Mouse (Mus musculus) heart, adult 8-10 months (tissue): Measurements from ENCODE around the gene Atxn2l. TPM values are rescaled to one million over a fixed set of nuclear protein-coding genes. Genes with fewer than 3 reads are reported as not detected.
A peak's percentile ranks its signal among the peaks of the same experiment; 100 is the strongest.
"Not testable (repeated sequence)": the region's sequence is repeated elsewhere in the genome, so short reads cannot be mapped to it uniquely, and the experiment has no call there.

Source experiments
- DNase-seq: peaks from one replicate; pipeline ENCODE4 v3.0.0; 2022; ENCODE audit warnings: low spot score
- total RNA-seq, 4 experiments: library from RNA; stranded (reverse); gene quantifications; 2 replicates each; pipeline ENCODE4 v1.2.4; 2022

The Atxn2l gene
- total RNA-seq, 4 experiments from 2014 or later: 30.7 to 39.3 (median 35.2) TPM

- DNase-seq: no peak
Measured at GRCm38 (mm10) chr7:126491005-126491404, 12.2 kb downstream of the Atxn2l start.

DNA sequence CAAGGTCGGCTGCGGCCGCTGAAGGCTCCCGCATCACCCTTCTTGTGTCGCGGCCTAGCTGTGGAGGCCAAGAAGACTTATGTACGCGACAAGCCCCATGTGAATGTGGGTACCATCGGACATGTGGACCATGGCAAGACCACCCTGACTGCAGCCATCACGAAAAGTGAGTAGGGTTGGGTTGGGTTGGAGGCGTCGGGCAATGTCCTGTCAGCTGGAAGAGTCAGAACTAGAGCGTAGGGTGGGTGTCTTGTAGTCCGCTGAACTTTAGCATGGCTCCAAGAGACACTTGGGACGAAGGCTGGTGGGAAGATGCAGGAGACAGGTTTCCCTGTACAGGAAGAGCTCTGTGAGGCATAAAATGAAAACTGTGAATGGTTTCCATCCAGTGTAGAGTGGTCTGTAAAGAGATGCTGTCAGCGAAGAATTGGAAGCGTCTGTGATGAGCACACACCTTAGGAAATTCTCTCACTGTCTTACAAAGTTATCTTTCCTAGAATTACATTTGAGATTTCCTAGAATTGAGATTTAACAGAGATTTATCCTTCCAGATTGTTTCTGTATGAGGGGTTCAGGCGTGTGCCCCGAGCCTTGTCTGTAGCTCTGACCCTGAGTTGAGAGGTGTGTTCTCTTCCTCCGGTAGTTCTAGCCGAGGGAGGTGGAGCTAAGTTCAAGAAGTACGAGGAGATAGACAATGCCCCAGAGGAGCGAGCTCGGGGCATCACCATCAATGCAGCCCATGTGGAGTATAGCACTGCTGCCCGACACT lies 15.4 kb downstream of the Atxn2l start:
- not testable (repeated sequence) for DNase-seq

DNA sequence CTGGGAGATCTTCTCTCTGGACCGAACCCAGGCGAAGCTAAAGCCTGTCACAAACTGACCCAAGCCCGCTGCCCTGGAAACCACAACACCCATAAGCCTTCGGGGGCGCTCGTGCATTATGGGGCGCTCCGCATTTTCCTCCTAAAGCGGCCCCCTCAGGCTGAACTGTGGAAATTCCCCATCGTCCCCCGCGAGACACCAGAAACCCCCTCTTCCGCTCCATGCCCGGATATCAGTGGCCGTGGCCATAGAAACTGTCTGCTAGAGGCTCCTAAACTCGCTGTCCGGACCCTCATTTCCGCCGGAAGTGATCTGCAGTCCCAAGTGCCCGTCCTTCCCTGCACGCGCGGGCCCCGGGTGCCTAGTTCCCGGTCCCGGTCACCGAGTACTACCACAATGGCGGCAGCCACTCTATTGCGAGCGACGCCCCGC lies 16.2 kb downstream of the Atxn2l start, which contains the start of gene Tufm:
TSS of gene Tufm (plus strand) at position 310 of the 432 bp plus-strand sequence.
- DNase-seq: peak; percentile 98

DNA sequence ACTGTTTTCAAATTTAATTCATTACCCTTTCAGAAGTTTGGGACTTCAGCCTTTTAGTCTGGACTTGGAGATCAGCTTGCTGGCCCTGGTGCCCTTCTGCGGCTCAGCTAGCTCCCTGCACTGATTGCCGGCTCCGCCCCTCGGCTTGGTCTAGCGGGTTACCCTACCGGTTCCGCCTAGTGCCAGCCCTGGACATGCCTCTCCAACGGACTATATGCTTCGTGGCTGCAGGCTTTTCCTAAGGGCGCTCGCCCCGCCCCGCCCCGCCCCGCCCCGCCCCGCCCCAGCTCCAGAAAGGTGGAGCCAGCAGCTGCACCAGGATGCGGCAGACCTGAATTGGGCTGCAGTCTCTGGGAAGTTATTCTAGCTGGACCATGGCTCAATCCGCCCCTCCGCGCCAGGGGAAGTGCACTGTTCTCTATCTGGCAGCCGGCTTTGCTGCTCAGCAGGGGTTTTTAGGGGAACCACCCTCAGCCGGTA lies 20.8 kb downstream of the Atxn2l start:
- peak; percentile 84 for DNase-seq

DNA sequence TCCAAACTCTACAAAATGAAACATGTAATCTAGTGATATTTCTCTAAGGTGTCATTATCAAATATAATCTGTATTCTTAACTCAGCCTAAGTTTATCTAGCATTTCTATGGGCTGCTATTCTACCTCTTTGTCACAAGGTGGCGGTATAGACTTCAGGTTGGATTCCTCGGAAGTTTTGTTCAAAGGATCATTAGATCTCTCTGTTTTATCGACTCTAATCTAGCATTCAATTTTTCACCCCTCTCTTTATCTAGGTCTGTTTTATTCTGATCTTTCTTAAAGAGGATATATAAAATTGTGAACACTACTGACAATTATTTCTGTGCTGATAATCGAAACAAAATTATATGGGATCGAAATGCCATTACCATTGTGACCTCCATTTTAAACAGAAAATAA lies 21.5 kb downstream of the Atxn2l start:
- DNase-seq: no peak

DNA sequence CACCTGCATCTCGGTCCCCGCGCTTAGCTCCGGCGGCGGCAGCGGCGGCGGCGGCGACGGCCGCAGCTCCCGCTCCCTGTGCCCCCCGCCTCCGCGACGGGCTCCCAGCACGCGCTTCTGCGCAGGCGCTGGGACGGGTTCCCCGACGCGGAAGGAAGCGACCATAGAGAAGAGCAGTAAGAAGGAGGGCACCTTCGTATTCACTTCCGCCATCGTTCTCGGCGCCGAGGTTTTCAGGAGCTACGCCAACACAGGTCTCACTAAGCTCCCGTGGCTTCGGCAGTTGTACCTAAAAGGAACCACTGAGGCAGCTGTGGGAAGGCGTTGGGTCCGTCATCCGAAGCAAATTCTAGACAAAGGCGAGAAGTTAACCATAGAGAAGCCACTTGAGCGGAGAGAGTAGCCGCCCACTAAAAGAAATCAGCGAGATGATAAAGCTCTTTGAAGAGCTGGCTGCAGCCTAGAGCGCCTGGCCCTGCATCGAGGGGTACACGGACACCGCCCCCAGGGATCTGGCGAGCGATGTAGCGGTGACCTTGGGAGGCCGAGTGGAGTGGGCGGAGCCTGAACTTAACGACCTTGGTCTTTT lies 28.1 kb downstream of the Atxn2l start, which contains the start of gene Sh2b1:
TSS of gene Sh2b1 (minus strand) at position 432 of the 589 bp plus-strand sequence.
- DNase-seq: peak; percentile 86

- no peak for DNase-seq
Measured at GRCm38 (mm10) chr7:126474486-126474955, 28.7 kb downstream of the Atxn2l start.

DNA sequence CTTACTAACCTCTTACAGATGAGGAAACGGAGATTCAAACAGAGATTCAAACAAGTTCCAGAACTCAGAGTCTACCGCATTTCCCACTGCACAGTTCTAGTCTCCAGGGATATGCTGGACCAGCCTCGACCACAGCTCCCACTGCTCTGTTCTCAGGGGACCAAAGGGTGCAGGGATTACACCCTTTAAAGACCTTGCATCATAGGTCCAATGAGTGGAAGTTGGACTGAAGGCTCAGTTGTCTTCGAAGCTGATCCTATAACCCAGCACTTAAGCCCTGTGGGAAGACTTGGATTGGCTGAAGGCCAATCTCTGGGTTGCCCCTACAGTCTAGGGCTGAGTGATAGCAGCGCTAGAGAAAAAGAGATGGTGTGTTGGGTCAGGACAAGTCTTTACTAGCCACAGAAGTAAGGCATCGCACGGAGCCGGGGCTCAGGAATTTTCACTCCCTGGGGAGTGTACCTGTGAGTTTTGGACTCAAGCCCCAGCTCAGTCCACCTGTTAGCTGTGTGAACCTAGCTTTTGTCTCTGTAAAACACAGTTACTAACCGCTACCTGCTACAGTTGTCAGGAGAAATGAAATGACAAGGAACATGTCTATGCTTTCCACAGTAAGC lies 29.7 kb downstream of the Atxn2l start:
- DNase-seq: no peak

GRCm38 (mm10) chr7:126472713-126473112 lies 30.5 kb downstream of the Atxn2l start:
- no peak for DNase-seq

- no peak for DNase-seq
Measured at GRCm38 (mm10) chr7:126472306-126472705, 30.9 kb downstream of the Atxn2l start.

DNA sequence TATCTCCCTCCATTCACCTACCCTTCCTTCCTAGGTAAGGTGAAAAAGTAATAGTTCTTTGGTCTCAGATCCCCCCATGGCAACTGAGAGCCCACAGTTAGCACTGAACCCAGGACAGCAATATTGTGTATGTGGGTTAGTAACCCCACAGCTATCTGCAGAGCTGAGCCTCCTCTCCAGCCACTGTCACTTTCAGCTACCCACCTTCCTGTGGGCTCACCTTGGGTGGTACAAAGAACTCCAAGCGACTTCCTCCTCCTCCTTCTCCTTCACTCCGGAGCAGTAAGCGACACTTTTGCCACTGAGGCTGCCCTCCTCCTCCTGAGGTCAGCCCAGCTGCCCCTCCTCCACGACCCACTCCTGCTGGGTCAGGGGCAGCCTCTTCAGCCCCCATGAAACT lies 31.4 kb downstream of the Atxn2l start:
- no peak for DNase-seq

DNA sequence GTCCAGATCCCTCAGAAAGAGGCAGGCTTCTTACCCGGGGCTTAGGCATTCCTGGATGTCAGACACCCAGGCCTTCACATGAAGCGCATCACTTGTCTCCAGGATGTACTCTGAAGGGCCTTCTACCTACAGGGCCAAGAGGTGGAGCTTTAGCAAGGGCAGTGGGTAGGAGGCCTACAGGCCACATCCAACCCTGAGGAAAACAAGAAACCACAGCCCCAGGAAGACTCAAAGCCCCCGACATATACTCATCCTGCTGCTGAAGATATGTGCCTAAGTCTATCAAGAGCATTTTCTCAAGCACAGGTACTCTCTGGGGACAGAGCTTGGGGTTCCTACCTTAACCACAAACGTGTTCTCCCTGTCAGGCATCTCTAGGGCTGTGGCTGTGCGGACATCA lies 31.9 kb downstream of the Atxn2l start:
- no peak for DNase-seq

DNA sequence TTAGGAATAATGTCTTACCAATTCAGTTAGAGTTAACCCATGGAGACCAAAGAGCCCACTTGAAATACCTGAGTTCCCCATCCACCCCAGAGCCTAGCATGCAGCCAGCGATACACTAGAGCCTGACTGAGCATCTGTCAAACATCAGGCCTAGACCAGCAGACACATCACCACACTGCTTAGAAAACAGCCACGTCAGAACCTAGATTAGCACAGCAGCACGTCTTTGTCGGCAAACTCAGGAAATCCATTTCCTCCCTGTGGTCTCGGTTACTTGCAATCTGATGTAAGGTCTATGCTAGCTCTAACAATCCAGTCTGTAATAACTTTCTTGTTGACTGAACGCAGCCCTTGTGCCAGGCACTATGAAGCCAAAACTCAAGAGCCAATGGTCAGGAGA lies 33.2 kb downstream of the Atxn2l start:
- DNase-seq: no peak

DNA sequence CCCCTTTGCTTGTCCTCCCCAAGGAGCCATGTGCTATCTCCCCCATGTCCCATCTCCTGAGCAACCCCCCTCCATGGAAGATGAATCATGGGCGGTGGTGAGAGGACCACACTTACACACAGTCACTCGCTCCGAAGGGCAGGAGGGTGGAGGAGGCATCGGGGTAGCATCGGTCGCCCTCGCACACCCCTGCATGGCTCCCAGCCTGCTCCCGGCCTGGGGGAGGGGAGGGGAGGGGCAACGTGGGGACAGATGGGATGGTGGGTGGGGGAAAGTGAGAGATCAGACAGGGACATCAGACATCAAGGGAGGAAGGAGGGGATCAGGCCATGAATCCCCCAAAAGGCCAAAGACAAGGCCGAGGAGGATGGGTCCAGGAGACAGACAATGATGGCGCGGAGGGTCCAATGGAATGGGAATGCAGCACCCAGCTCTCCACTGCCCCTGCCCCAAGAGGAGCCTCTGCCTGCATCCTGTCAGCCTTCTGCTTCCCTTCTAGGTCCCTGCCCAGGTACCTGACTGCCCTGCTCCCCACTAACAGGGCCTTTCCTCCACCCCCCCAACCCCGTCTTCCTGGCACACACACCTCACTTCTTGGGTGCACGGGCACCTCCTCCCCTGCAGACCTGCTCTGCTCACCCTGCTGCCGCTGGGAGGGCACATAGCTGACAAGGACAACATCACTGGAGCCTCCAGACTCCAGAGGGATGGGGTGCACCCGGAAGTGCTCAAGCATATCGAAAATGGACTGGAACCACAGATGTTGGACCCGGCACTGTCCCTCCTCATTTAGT lies 35.2 kb downstream of the Atxn2l start:
- DNase-seq: no peak

DNA sequence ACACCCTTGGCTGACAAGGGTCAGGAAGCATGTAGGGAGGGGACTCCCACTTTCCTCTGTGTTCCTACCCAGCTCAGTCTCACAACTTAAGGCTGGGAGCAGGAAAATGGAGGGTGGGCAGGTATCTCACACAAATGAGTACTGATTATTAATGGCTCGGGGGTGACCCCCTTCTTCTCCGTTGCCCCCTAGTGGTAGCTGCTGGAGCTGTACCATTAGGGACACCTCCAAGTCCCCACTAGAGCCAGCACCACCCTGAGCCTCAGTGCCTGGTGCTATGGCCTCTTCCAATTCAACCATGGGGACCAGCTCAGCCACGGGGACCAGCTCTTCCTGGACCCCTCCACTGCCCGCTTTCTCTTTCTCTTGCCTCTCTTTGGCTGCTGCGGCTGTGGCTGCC lies 36.0 kb downstream of the Atxn2l start:
- DNase-seq: no peak

DNA sequence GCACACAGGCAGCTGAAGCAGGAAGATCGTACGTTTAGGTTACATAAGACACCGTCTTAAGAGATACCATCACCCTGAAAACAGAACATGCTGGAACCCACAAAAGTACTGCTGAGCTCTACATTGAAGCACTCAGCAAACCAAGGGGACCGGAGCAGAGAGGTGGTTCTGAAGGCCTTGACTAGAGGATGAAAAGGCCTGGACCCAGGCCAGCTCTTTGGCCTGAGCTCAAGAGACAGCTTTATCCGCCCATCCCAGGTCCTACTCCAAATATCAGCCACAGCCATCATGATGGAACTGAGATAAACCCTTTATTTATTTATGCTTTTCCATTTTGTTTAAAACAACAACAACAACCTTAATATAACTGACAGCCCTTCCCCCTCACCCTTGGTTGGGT lies 36.5 kb downstream of the Atxn2l start:
- no peak for DNase-seq

DNA sequence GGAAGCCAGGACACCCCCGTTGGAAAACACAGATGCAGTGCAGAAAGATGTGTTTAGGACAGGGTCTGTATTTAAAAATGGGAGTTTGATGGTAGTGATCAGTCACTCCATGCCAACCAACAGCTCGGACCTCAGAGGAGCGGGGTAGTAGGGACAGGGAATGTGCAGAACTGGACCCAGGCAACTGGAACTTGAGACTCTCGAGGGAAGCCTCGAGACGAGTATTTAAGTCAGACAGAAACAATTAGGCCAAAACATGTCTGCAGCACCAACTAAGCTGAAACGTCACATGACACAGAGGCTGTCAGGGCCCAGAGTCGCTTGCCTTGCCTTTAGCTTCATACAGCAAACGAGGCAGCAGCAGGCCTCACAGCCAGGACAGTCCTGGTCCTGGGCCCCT lies 37.1 kb downstream of the Atxn2l start:
- DNase-seq: no peak

DNA sequence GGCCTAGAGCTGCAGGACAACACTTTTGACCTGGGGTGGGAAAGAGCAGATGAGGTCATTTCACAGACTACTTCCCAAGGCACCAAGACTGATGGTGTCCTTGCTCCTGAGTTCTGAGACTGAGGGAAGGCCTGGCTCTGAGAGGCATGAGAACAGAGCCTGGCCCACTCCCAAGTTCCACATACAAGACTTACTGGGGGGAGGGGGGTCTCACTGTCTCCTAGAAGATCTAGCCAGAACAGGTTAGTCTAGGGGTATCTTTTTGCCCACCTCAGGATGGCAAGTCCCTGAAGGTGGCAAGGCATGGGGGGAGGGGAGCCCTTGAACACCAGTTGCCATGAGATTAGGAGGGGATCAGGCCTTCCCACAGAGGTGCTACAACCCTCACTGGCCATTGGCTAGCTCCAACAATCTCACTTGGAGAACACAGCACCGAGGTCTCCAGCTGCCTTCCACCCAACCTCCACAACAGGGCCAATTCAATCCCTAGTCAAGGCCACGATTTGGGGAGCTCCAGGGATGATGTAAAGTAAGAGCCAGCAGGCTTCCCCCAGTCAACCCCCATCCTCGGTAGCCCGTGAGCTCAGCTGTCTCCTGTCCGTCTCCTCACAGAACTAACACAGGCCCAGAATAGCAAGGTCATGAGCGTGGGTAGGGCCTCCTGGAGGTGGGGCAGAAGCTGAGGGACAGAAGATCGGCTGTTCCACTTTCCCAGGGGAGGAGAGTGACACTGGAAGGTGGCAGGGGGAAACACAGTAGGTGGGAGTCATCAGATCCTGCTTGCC lies 37.8 kb downstream of the Atxn2l start:
- peak; percentile 48 for DNase-seq

DNA sequence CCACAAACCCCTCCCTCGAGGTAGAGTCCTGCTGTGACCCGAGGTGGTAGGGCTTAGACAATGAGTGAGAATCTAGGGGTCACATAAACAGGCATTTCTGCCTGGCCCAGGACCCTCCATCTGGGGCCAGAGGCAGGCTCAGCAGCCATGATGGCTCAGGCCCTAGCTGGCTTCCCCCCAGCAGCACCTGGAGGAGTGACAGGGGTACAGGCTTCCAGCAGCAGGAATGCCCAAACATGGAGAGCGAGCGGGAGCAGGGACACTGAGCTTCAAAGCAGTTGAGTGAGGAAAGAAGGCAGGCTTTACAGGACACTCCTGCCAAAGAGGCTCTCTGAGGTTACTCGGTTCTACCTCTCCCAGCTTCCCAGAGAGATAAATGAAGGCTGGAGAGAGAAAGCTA lies 38.4 kb downstream of the Atxn2l start:
- DNase-seq: no peak

DNA sequence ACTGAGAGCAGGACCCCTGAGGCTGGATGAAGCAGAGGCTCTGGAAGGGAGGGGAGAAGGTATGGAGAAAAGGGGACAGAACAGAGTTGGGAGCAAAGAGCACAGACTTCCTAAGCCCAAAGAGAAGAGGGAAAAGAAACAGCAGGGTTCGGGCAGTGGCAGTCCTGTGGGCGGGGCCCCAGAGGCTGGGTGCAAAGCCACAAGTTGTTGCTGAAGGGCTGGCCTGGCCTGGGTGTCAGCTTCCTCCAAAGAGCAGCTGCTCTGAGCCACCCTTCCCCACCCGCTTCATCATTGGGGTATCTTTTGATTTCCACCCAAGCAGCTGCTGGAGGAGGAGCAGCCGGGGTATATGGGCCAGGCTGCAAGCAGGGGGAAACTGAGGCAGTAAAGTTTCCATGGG lies 39.1 kb downstream of the Atxn2l start:
- DNase-seq: no peak

DNA sequence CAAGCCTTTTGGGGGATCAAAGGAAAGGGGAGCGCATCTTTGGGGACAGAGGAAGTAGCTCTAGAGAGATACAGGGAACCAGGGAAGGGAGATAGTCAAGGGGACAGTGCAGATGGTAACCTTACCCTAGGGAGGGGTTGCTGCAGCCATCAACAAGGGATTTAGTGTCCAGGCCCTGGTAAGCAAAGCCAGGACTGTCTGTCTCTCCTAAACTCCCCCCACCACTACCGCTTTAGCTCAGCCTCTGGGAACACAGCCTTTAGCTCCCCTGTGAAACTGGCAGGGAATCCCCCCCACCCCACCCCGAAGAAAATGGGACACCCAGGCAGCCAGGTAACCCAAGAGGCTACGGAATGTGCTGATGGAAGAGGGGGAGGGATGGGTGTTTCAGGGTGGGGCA lies 39.7 kb downstream of the Atxn2l start:
- no peak for DNase-seq
